Mouse (Mus musculus) spleen, adult 18-20 months (tissue): ENCODE measurements around the gene Lst1.

Experiments used
- DNase-seq, 2 experiments: peaks; one replicate each; pipeline ENCODE4 v3.0.0; 2022; ENCODE audit warnings: mixed read lengths in 2 of 2

The Lst1 gene

DNA sequence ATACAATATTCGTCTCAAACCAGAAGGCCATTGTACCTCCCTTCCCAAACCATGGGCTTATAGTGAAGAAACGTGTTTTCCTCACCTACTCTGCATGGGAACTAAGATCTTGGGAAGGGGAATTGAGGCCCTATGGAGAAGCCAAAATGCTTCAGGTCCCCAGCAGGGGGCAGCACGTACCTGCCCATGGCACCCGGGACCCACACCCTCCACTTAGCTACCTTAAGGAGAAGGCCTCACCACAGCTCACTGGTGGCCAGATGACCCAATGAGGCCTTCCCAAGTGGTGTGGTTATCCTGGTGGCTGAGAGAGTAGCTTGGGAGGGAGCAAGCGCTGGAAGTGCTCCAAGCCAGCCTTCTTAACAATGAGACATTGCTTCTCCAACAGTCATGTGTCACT, 9.7 kb downstream of the Lst1 start:
- peak; percentile 72 to 80 for DNase-seq

DNA sequence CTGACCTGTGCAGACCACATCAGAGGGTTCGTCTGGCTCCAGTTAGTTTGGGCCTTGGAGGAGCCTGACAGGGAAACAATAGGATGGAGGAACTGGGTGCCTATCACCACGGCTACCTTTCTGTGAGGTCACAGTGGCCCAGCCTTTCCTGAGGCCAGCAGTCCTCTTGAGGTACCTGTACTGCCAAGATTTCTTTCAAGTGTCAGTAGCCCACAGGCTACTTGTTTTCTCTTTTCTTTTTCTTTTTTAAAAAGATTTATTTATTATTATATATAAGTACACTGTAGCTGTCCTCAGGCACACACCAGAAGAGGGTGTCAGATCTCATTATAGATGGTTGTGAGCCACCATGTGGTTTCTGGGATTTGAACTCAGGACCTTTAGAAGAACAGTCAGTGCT, 12.3 kb downstream of the Lst1 start, which contains the start of gene Aif1:
TSS of gene Aif1 (minus strand) at position 101 of the 400 bp plus-strand sequence.
- no peak for DNase-seq

DNA sequence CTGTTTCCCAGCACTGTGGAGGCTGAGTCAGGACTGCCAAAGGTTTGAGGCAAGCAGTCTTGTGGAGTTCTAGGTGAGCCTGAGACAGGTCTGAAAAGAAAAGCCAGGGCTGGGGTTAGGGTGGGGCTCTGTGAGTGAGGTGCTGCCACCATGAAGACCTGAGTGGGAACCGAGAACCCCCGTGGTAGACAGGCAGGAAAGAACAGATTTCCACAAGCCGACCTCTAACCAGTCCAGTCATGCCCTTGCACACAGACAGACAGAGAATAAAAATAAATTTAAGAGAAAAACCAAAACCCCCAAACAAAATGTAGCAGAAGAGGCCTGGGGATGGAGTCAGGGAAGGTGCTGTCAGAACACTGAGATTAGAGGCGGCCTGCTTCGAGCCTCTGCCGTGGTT, 12.9 kb downstream of the Lst1 start:
- DNase-seq = peak; percentile 38 to 47

DNA sequence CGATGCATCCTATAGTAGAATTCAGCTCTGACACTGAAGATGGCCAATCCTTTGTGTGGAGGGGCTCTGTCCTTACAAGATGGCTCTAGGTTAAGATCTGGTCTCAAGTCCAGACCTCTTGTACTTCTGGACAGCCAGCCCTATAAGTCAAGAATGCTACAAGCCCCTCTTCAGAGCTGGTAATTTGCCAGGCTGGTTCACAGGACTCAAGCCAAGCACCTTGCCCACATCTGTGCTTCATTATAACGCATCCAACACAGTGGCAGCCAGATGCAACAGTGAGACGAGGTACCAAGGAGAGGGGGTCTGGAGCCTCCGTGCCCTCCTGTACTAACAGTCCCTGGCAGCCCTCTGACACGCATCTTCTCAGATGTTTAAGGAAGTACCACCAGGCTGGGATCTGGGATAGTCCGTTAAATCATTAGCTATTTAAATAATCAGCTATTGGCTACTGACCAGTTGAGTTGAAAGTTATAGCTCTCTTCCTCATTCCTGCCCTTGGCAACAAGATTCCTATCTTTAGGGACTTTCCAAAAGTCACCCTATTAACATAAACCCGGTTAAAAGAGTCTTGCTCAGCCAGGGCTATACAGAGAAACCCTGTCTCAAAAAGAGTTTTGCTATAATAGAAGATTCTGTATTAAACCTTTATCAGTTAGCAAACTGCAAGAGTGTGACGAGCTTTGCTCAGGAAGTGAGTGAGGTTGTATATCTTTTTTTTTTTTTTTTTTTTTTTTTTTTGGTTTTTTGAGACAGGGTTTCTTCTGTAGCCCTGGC, 13.8 kb downstream of the Lst1 start:
- DNase-seq = no peak

DNA sequence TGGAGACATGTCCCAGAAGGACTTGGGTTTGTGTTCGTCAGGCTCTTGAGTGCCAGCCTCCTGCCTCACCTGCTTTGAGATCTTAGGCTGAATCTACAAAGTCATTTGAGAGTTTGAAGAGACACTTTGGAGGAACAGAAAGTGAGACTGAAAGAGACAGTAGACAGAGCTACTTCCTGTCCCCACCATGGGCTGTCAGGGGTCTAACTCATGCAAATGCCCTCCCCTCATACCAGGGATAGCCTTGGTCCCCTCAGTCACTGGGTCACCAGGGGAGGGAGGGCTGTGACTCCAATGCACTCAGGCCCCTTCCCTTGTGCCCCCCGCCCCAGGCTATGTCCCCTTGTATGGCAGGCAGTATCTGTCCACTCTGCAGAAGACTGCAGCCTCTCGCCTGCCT, 14.9 kb downstream of the Lst1 start:
- peak; percentile 46 to 59 for DNase-seq

DNA sequence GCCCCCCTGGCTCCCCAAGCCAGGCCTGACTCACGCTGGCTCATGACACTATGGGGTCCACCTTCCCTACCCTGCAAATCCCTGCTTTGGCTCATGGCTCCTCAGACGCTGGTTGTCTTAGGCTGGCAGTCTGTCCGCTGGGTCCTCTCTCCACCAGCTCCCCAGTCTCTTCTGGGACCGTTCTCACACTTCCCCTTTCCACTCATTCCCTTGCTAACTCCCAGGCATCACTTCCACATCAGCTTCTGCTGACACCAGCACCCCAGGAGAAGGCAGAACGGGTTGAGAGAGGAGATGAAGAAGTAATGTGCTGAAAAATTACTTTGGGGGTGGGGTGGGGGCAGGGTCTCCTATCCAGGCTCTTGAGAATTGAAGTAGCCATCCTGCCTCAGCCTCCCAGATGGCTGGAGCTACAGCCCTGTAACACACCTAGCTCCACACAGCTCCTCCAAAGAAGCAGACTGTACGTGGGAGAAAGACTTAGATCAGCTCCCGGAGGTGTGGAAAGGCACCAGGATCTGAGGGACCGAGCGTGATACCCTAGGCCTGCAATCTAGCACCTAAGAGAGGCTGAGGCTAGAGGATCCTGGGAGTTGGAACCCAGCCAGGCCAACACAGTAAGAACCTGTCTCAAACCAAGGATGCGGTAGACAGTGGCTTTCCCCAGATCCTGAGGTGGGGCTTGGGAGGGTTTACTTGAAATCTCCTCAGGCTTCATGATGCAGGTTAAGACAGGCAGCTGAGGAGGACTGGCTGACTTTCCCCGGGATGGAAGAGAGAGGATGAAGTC, 15.6 kb downstream of the Lst1 start:
- peak; percentile 32 to 57 for DNase-seq

DNA sequence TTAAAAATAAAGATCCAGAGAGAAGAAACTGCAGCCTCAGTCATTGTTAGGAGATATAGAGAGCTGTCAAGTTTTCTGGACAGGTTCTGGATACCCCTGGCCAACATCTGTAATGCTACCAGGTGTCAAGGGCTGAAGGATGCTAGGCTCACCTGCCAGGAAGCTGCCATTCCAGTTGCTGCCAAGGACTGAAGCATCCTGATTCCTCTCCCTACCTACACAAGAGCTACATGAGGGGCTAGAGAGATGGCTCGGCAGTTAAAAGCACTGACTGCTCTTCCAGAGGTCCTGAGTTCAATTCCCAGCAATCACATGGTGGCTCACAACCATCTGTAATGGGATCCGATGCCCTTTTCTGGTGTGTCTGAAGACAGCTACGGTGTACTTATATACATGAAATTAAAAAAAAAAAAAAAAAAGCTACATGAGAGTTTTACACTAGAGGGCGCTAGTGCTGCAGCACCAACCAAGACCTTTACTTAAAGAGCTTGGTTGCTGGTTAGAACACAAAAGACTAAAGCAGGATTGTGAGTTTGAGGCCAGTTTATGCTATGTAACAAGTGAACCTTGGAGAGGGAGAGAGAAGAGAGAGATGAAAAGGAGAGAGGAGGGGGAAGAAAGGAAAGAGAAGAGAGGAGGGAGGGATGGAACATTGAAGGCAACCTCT, 19.6 kb downstream of the Lst1 start:
- DNase-seq = no peak

DNA sequence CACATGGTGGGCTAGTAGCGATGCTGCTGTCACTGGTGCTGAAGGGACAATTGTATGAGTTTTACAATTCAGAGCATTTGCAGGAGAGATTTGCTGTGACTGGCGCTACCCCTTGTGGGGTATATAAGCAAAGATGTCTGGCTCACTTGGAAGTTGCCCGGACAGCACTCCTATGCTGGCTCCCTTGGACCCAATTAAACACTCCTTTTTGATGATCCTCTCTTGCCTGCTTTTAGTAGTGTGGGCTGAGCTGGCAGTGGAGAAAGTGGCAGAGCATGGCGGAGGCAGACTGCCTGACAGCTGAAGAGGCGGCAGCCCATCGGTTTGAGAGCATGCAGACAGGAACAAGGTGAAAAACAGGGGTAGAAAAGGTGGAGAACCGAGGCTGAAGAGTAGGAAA, 20.4 kb downstream of the Lst1 start:
- no peak for DNase-seq

DNA sequence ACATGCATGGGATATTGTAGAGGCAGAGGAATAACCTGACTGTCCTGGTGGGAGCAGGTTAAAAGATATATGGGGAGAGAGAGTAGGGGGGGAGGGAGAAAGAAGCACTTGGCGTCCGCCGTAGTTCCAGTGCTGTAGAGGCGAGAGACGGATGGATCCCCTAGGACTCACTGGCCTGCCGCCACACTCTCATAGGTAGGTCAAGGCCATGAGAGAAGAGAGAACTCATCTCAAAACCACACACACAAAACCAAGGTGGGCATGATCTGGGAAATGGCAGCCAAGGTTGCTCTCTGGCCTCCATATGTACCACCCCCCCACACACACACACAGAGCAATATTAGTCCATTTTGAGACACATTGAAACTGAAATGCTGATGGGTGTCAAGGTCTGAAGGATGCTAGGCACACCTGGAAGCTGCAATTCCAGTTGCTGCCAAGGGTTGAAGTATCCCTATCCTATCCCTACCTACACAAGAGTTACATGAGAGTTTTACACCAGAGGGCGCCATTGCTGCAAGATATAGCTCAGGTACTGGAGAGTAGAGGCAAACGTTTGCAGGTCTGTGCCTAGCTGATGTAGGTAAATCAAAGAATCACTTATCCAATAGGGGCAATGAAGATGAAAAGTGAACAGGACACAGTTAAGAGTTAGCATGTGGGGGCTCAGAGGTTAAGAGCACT, 21.7 kb downstream of the Lst1 start:
- peak in 1 of 2 experiments; percentile 69 for DNase-seq

DNA sequence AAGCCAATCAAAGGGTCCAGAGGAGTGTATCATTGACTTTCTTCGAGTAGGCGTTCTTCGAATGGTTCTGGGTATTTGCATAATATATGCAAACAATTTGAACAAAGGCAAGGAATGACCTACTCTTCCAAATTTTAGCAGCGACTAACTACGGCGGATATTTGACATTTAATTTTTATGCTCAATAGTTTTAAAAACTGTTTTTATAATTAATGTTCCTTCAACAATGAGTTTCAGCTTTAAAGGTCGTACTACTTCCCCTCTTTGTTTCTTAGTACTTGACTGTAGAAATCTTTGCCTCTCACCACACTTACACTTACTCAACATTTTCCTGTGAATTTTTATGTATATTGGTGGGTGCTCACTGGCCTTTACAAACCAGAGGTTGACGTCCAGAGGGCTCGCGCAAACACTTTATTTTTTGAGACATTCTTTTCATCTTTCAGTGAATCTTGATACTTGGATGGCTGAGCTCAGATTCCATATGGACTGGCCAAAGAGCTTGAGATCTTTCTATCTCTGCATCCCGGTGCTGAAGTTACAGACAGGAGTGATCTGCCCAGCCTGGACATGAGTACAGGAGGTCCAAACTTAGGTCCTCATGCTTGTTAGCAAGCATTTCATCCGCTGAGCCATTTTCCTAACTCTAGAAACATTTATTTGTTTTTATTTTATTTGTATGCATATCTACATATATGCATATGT, 22.6 kb downstream of the Lst1 start:
- no peak for DNase-seq

DNA sequence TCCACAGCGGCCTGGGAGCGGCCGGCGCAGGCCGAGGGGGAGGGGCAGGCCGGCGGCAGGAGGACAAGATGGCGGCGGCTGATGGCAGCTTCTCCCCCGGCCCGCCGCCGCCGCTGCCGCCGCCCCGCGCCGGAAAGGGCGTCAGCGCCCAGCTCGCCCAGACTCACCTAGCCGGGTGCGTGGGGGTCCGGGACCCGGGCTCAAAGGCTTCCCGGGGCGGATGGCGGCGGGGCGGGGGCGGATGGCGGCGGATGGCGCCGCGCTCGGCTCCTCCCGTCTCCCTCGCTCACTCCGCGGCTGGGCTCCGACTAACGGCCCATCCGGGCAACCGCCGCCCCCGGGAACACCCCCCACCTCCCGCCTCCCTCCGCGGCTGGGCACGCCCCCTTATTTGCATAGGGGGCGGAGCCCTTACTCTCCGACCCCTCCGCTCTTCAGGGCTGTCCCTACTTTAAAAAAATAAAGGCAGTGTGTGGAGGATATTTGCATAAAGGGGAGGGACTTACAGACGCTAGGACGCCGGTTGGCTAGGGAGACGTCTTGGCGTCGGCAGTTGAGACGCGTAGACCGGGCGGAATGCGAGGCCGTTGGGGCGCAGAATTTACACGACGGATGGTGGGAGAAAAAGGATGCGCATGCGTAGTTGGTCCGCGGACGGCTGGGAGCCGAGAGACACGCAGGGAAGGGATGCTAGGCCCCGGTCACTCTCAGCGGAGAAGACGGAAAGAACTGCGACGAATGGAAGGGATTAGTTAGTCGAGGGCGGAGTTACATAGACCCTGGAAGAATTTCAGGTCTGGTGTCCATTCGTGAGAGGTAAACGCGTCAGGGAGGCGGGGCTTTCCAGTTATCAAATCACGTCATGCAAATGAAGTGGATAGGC, 23.4 kb downstream of the Lst1 start, which contains the start of gene Prrc2a:
TSS of gene Prrc2a (minus strand) at position 330 of the 883 bp plus-strand sequence.
- peak; percentile 94 for DNase-seq

DNA sequence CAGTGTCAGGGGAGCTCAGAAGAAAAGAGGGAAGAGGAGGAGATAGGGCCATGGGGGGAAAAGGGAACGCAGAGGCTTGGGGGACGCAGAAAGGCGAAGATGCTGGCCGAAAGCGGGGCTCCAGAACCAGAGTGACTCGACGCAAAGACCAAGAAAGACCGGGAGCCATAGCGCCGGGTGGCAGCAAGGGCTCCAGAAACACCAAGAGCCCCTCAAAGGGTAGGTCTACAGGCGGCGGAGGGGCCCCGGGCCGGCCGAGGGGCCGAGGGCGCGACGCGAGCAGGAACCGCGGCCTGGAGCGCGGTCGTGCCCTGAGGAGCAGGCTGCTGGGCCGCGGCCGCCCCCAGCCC, 24.0 kb downstream of the Lst1 start:
- DNase-seq = no peak

DNA sequence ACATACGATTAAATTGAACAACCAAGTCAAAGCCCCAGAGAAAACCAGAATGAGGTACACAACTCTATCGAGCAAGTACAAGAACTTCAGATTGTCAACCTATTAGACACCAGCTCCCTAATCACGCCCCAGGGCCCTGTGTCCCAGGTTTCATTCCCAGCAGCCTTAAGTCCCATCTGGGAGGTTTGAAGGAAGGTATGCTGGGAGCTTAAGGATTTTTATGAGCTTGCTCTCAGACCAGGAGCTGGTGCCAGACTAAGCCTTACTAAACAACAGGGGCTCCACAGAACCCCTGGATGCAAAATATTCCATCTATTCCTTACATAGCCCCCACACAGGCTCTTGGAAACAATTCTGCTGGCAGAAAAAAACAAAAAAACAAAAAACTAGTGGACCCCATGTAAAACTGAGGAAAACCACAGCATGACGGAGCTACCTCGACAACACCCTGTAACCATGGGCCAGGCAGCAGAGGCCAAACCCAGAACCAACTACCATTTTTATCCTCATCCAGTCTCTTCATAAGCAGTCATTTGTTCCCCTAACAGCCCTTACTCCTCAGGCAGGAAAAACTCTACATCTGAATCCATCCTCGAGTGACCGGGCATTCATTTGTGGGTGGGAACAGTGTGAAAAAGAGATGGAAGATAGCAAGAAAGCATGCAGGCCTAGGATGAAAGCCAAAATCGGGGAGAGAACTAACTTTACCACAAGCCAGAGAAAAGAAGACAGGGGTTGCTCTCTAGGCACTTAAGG, 24.7 kb downstream of the Lst1 start:
- no peak for DNase-seq

DNA sequence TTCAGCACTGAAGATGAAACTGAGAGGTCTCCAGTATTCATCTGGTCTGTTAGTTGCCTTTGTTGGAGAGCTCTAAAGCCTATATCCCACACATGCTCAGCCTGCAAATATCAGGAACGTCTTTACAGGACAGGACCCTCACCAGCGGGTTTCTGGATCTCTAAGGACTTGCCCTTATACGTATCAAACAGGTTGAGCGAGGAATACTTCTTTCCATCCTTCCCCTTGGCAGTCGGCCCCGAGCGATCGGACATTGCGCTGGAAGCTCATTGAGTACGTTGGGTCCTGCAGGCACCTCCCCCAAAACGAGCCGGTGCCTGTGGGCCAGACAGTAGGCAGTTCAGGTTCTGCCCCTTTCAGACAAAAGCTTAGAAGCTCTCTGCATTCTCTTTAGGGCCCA, 25.5 kb downstream of the Lst1 start:
- DNase-seq = no peak

DNA sequence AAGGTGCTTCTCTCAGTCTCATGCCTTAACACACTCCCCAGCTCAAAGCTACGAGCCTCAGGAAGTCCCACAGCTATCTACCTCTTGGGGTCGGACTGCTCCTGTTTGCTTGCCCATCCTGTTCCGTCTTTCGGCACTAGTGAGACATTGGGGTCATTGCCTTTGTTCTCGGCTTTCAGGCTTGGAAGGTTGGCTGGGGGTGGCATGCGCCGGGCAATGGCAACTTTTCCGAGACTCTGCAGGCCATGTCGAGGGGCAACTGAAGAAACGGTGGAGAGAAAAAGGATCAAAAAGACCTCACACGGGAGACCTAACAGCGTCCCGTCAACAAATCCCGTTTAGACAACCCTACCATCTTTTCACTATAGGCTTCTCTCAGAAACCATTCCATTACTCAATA, 26.1 kb downstream of the Lst1 start:
- DNase-seq = no peak

DNA sequence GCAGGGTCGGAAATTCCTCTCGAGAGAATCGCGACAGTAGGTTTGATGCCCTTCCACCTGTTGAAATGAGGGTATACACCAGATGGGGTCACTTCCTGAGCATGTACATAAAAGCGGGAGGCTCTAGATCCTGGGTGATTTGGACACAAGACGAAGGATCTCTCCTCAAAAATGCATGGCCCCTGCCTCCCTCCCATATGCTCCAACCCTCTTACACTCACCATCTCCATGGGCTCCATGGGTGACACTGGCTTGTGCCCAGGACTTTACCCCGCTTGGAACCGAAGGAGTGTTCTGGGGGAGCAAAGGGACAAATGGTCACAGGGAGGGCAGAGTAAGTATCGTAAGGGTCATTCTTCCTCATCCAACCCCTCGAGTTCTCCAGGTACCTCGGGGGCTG, 26.8 kb downstream of the Lst1 start:
- DNase-seq = no peak

DNA sequence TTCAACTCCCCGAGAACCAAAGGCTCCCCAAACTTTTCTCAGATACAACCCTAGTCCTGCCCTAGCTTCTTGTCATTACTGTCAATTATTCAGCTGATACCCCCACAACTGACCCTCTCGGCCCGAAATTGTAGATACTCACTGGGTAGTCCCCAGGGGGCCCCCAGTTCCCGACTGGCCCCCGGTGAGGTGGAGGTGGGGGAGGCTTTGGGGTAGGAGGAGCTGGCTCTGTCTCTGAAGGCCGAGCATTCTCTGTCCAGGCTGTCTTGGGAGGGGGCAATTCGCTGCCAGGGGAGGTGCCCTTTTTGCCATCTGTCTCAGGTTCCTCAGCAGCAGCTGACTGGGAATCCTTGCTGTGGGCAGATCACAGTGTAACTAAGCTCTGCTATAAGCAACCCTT, 28.6 kb downstream of the Lst1 start:
- DNase-seq = no peak

DNA sequence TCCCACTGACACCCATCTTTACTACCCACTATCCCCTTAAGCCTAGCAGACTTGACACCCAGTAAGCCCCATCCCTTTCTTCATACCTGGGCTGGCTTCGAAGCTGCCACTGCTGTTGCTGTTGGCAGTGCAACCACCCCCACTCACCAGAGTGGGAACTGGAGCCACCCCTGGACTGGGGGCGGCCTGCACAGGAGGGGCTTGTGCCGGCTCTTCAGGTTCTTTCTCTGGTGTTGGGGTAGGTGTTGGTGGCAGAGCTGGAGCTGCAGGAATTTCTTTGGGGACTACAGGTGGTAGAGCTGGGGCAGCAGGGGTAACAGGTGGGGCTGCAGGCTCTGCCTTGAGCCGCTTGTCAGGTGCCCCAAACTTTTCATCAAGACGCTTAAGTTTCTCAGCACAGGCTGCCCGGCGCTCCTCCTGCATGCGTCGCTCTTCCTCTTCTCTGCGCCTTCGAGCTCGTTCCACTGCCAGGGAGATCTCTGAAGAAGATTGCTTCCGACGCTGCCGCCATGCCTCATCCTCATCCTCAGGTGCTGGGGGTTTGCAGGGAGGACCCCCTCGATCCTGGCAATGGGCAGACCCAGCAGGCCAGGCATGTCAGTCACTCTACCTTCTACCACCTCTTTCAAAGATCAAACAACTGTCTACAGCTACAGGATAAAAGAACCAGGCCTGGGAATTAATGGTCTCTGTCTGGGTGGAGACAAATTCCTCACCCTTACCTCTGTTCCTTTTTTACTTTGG, 29.2 kb downstream of the Lst1 start:
- DNase-seq = no peak

DNA sequence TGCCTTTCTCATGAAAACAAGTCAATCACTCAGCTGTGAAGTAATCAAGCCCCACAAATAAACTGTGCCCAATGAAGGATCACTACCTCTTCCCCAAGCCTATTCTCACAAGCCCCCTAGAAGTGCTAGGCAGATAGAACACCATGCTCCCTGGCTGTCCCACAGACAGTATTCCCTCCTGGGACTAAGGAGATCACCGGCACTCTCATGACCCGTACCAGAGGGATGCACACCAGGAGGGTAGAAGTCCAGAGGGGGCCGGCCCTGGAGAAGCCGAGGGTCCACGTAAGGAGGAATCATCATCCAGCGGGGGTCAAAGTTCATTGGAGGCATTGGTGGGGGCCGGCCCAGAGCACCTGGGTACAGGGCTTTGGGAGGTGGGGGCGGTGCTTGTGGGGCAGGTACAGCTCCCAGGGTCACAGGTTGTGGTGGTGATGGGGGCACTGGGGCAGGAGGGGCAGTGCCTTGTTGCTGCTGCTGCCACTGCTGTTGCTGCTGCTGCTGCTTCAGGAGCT, 30.5 kb downstream of the Lst1 start:
- no peak for DNase-seq

DNA sequence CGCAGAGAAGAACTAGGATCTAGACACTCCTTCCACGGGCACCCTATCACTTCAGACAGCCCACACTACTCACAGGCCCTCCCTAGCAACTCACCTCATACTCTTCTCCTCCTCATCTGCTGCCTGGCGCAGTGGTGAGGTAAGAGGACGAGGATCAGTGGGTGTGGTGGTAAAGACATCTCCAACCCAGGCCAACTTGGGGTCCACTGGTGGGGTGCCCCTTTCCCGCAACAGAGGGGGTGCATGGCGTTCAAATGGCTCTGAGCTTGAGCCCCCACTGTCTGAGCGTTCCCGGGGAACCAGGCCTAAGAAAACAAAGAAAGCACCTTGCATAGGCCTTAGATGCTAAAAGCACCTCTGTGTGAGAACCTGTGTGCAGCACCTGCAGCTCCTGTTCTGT, 31.0 kb downstream of the Lst1 start:
- no peak for DNase-seq
